Mouse (Mus musculus) bone marrow macrophage, adult 2 months (primary cell): ENCODE measurements around the gene Kdm2b.

ENCODE experiments used
- CTCF ChIP-seq: IDR thresholded peaks from 2 replicates; pipeline ENCODE4 v1.5.1; 2012; ENCODE audit warnings: low read depth, mild to moderate bottlenecking, low read length, moderate library complexity
- POLR2A ChIP-seq: IDR thresholded peaks from 2 replicates; pipeline ENCODE4 v1.6.1; 2012; ENCODE audit warnings: mild to moderate bottlenecking, low read depth, low read length, borderline replicate concordance

DNA sequence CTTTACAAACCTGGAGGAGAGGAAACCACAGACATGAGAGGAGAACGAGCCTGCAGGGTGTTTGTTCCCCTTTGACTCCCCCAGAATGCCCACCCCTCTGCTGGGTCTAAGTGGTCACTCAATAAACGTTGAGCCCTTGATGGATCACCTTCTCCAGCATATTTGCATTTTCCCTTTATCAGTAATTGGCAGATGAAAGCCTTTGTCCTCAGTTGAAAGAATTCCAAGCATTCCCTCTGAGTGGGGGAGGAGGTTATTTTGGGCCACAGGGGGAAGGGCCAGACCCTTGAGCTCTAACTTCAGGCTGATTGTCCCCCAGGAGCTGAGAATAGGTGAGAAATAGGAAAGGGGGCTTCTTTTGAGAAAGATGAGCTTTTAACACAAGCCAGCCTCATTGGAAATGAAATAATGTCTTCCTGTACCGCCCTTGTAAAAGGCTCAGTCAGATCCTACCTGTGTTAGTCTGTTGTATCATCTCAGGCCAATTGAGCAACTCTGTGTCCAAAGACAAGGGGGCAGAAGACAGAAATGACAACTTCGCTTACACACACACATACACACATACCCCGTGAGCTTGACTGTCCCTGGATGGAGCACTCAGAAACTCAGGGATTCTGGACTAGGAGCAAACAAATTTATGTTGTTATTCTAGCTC lies 1.9 kb upstream of the Kdm2b start:
- TF ChIP-seq CTCF (no peak), POLR2A (no peak)
